Mouse (Mus musculus): ENCODE results near the gene Mrpl52. TPM values are rescaled to one million over a fixed set of nuclear protein-coding genes. Genes with fewer than 3 reads are reported as not detected.

Mrpl52 gene
- total RNA-seq, 2 experiments from 2014 or later = 151 to 166 TPM

DNA sequence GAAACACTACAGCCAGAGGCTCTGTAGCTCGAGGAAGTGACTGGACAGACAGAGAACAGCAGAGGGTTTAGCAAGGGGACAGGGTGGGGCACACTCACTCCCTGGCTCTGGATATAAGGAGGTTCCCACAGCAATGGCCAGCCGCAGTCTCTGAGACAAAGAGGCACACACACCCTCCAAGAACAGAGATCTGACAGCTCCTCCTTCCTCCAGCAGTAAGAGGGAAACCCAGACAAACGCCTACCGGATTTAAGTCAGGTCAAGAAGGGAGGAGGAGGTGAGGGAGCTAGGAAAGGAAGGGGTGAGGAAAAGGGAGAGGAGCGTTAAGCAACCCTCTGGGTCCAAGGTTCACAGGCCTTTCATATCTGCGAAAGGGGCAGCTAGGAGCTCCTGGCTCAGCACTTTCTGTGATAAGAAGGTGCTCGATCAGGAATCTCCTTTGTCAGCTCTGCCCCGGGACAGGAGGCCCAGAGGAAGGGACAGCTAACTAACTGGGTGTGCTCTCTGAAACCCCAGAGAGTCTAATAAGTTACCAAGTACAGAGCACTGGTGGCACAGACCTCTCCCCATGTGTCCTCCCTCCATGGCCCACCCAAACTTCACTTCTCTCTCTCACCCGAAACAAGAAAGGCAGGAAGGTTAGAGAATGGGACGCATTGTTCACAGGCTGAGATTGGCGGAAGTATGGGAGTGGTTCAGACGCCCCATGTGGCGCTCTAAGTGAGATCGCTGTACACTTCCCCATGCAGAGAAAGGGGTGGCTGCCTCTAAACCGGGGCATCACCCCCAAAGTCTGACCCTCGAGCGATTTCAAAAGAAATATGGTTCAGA is 16.5 kb upstream of the Mrpl52 start:
- DNase-seq (ENCODE audit: low spot score in 2 of 2) = no peak

DNA sequence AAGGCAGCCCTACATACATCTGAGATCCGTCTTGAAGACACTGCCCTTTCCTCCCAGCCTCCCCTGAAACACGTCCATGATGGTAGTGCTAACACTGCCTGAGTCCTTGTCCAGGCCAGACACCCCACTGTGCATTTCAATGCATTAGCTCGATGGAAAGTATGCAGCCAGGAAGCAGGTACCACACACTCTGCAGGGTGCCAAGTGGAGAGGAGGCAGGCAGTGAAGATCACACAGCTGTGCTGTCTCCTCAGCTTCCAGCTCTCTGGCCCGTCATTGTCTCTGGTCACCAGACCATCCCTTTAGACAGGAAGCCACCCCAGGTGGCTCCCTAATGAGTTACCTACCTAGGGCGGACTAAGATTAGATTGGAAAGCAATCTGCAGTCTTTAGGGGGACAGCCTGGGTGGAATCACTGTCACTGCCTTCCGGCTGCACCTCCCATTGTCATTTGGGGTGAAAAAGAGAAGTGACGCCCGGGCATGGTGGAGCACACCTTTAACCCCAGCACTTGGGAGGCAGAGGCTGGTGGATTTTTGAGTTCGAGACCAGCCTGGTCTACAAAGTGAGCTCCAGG is 14.6 kb upstream of the Mrpl52 start:
- DNase-seq (ENCODE audit: low spot score in 2 of 2) = no peak

DNA sequence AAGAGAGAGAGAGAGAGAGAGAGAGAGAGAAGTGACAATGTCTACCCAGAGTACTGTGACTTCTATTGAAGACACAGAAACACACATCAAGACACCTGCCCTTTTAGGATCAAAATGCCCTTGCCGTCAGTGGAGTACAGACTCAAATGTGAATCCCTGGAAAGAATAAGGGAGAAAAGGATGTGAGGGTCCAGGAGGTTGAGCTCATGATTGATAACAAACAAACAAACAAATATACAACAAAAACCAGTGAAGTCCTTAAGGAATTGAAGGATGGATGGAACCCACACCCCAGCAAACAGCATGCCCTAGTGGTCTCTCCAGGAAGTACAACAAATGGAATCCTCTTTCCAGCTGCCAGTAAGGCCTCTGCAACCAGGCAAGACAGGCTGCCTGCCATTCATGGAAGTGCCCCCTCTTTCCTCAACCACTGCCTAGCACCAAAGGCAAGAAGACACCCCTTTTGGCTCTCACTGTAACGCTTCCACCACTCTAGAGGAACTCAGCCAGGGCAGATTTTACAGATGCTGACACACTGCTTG is 14.0 kb upstream of the Mrpl52 start:
- peak in 1 of 2 experiments; percentile 60 for DNase-seq (ENCODE audit: low spot score in 2 of 2)

DNA sequence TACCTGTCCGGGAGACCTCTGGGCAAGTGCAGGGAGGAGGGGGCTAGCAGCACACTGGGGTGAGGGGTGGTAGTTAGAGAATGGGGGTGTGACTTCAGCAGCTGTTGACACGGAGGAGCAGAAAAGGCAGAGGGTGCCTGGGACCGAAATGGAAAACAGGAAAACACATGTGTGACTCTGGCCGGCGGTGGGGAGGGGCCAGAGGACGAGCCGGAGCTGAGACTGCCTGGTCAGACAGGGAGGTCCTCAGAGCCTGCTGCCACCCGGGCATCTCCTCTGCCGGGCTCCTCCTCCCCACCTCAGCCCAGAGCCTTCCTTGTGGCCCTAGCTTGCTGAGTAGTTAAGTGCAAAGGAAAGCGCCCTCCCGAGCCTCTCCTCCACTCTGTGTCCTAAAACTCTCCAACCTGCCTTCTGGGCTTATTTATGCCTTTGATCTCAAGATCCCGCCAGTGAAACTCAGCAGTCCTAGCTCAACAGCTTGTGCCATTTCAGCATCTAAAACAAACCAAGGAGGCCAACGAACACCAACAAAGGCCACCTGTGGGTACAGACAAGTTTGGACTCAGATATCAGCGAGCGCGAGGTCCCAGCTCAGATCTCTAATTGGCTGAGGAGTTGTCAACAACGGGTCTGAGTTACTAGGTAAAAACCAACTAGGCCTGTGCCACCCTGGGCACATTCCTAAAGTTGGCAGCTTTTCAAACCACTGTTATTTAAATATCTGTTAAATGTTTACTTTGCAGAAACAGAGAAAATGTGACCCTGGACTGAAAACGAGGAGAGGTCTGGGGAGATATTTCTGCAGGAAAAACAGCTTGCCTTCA is 12.6 kb upstream of the Mrpl52 start:
- peak in 1 of 2 experiments; percentile 35 for DNase-seq (ENCODE audit: low spot score in 2 of 2)

DNA sequence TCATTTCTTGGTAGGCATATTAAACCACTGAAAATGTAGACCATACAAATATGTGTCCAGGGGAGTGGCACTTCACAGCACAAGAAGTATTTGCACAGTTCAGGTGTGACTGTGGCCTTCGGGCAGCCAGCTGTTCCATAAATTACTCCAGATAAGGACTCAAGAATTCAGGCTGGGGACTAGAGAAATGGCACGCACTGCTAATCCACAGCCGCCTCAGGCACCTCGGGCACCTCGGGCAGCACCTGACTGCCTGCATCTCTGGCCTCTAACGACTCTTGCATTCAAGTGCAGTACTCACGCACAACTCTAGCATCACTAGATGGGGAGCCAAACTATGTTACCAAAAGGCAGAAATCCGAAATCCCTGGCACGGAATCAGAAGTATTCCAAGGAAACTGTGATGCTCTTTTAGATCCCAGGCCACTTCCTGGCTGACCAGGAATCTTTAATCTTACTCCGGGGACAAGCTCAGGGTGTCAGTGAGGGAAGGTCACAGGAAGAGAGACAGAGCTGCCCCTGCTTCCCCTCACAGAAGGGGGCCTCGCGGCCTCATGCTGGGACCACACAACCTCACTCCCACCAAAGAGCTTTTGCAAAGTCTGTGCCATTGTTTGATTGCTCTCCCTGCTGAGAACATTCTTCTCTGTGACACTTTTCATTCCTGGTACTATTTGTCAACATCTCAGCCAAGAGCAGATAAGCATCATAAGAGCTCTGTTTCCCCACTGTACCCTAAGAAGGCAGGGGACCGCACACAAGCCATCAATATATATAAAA is 11.3 kb upstream of the Mrpl52 start:
- no peak for DNase-seq (ENCODE audit: low spot score in 2 of 2)

DNA sequence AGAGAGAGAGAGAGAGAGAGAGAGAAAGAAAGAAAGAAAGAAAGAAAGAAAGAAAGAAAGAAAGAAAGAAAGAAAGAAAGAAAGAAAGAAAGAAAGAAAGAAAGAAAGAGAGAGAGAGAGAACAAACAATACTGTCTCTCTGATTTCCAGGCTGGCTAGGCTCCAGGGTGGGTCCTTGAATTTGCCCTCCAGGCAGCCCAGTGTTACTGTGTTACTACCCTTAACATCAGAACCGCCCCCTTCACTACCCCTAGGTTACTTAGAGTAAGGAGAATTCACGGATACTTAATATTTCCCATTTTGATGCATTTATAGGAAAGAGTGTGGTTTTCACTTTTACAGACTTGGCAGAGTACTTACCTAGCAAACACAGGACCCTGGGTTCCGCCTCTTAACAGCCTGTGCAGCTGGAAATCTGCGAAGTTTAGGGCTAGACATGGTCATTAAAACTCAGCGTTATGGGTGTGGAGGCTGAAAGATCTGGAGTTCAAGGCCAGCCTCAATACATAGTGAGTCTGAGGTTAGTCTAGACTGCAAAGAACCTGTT is 10.4 kb upstream of the Mrpl52 start:
- DNase-seq (ENCODE audit: low spot score in 2 of 2) = no peak

DNA sequence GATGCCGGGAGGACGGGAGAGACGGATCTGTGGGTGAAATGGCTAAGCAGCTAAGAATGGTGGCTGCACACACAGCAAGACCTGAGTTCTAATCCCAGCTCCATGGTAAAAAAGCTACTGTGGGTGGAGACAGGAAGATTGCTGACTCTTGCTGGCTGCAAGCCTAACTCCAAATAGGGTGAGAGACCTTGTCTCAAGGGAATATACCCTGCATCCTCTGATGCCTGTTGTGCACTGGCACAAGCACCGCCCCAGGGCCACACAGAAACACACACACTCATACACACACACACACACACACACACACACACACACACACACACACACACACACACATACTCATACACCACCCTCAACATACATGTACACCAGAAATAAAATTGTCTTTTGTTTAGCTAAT is 9.9 kb upstream of the Mrpl52 start:
- DNase-seq (ENCODE audit: low spot score in 2 of 2) = no peak

DNA sequence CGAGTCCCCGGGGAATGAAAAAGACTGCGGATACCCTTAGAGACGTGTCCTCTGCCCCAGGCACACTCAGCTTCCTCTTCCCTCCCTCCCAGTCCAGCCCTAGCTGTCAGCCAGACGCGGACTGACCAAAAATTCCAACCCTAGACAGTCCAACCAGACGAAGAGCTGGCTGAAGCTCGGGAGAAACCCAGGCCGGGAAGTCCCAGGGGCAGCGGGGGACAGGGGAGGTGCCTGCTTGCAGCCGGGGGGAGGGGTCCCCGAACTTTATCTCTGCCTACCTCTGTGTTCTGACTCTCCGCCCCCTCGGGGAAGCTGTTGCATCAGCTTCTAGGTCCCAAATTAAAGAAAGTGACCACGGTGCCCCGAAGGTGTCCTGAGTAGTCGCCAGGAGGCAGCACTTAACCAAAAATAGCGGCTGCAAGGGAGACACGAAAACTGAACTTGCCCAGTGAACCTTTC is 9.1 kb upstream of the Mrpl52 start, which contains the start of gene Slc7a7:
Gene Slc7a7, minus strand, starts transcription at position 158 of the 459 bp plus-strand sequence.
- no peak for DNase-seq (ENCODE audit: low spot score in 2 of 2)

DNA sequence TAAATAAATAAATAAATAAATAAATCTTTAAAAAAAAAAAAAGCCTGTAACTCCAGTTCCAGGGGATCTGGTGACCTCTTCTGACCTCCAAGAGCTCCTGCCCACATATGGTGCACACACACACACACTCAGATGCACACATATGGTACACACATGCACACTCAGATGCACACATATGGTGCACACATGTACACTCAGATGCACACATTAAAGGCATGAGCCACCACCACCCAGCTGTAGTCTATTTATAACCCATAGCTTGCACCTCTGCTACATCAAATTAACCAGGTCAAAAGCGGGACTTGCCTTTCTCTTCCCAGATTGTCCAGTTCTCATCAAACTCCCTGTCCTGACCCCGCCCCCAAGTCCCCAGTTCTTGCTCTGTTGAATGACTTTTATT is 5.7 kb upstream of the Mrpl52 start:
- no peak for DNase-seq (ENCODE audit: low spot score in 2 of 2)

DNA sequence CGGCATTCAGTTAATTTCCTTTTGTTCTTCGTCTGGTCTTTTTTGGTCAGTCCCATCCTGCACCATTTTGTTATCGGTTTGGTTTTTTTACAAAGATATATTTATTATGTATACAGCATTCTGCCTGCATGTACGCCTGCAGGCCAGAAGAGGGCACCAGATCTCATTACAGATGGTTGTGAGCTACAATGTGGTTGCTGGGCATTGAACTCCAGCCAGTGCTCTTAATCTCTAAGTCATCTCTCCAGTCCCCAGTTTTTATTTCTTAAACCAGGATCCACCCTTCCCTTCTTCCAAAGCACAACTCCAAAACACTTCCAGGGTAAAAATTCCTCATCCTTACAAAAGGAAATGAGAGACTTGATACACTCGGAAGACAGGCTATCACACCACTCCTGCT is 3.3 kb upstream of the Mrpl52 start:
- no peak for DNase-seq (ENCODE audit: low spot score in 2 of 2)

DNA sequence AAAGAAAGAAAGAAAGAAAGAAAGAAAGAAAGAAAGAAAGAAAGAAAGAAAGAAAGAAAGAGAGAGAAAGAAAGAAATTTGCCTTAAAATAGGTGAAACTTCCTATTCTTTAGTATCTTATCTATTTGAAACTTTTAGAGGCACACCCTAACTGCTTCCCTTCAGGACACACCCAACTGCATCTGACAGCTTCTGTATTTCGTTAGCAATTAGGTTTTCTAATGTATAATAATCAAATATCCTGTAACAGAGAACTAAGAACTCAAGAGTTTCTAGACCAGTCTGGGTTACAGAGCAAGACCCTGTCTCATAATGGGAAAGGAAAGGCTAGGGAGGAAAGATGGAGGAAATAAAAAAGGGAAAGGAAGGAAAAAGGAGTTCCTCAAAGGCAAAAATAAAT is 2.1 kb upstream of the Mrpl52 start:
- no peak for DNase-seq (ENCODE audit: low spot score in 2 of 2)

DNA sequence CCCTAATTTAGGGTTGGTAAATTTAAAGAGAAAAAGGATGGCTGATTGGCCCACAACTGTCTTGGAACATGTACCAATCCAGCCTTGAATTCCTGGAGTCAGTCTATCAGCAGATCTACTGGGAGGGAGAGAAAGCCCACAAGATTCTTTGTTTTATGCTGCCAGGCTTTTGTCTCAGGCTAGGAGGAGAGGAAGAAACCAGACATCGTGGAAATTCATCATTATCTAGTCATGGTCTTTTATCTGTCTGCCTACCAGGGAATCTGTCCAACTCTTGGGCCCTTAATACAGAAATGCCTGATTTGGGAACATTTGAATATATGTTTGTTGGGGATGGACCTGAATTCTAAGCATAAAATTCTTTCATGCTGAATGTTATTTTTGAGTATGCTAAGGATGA is 1.2 kb upstream of the Mrpl52 start:
- no peak for DNase-seq (ENCODE audit: low spot score in 2 of 2)

DNA sequence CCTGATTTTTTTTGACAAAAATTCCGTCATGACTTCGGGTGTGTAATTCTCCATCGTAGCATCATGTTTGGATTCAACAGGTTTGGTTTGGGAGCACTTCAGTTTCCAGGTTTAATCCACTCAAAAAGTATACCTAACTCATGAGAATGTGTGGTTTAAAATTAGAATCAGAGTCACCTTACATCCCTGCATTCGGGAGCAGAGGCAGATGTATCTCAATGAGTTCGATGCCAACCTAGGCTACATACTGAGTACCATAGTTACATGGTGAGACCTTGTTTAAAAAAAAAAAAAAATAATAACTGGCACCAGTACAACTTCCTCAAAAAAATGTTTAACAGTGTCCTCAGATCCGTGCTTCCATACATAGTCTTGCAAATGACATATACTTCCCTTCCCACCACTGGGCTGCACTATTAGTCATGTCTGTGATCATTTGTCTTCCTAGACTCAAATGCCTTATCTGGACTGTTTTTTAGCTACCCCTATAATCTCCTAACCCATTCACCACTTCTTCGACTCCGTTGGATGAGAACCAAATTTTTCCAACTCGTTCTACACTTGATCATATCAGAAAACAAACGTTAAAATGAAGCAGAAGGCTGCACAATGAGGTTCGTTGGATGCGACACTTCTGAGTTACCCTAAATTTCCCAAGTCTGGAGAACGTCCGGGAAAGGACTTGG is 563 bp upstream of the Mrpl52 start:
- DNase-seq (ENCODE audit: low spot score in 2 of 2) = no peak

DNA sequence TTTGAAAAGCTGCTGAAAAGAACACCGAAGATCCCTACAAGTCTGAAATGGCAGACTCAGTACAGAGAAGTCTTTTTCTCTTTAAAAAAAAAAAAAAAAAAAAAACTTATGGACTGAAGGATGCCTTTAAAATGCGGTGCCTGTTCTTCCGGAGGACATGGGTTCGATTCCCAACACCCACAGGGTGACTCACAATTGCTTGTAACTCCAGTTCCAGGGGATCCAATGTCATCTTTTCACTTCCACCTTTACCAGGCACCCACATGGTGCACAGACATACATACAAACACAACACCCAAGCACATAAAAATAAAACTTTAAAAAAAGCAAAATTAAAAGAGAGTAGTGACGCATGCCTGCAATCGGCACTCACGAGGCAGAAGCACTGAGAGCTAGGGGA is 987 bp downstream of the Mrpl52 start:
- DNase-seq (ENCODE audit: low spot score in 2 of 2) = no peak

DNA sequence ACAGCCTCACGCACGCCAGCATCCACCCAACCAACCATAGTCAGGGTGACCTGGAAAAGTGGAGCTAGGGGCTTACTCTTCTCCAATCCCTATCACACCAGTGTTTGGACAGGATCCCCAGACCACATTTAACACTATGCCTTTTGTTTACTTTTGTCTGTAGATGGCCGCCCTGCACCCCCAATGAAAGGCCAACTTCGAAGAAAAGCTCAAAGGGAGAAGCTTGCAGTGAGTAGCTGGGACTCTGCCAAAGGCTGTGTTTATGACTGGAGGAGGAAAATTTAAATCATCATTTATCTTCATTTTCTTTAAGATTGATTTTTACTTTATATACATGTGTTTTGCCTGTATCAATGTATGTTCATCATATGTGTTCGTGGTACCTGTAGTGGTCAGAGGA is 1.7 kb downstream of the Mrpl52 start:
- DNase-seq (ENCODE audit: low spot score in 2 of 2) = no peak

DNA sequence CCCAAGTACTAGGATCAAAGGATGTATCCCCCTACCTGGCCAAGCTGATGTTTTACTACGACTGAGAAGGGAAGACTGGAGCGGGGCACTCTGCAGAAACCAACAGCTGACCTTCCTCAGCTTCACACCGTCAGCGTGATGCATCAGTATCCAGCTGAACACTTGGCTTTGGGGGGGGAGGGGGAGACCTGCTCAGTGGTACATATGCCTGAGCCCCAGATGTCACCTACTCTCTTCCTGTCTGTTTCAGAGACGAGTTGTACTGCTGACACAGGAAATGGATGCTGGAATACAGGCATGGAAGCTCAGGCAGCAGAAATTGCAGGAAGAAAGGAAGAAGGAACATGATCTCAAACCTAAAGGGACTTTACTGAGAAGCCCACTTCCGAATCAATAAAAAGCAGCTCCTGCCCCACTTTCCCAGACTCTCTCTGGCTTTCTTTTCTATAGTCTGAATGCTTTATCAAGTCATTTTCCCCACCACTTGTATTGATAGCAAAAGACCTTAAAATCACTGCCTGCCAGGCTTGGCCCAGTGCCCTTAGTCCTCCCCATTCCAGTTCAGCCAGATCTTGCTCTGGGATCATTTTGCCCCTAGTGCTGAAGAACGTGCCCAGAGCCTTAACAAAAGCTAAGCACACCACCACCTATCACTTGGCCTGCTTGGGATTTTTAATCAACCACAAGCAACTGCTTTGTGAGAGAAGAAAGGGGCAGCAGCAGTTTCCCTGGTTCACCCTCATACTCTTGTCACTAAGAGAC is 2.8 kb downstream of the Mrpl52 start:
- no peak for DNase-seq (ENCODE audit: low spot score in 2 of 2)

DNA sequence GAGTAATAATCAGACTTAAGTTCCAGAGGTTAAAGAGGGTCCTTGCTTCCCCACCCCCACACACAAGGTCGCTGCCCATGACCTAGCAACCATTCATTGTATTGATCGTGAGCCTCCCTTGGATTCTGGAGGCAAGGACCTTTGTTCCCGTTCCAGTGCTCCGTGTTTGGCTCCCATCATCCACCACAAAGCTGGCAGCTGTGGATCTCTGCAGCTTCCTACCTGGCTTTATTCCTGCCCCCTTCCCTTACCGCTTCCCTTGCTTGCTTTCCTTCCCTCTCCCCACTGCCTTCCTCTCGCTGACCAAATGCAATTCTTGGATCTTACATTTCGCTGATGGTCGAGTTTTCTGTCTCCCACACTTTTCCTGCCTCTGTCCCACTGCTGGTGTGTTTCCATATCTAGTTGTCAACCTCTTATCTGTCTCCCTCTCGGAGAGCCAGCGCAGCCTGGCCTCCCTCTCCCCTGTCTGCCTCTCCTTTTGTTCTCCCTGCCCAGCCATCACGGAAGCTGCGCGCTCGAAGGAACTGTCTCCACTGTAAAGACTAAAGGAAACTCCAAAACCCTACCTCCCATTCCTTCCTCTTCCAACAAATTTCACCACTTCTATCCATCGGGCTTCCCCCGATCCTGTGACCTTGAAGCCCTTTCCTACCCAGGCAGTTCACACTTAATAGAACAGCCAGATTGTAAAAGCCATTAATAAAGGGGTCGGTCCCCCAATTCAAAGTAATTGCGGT is 3.9 kb downstream of the Mrpl52 start:
- no peak for DNase-seq (ENCODE audit: low spot score in 2 of 2)

DNA sequence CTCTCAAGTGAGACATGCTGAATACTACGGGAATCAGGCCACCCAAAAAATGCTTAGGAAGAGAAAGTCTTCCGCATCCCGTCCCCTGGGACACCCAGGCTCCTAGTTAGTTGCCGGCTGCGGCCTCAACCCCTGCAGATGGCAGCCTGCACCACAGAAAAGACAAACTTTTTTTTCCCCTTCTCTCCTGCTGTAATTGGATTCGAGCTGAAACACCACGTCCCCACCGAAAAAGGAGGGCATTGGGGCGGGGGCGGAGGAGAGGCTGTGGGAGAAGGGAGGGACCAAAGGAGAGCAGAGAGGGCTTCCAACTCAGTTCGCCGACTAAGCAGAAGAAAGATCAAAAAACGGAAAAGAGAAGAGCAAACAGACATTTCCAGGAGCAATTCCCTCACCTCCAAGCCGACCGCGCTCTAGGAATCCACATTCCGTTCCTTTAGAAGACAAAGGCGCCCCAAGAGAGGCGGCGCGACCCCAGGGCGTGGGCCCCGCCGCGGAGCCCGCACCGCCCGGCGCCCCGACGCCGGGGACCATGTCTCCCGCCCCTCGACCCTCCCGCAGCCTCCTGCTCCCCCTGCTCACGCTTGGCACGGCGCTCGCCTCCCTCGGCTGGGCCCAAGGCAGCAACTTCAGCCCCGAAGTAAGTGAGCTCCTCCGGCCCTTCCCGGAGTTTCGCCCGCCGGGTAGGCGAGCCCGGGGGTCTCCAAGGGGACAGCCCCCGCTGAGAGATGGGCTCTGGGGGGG is 4.8 kb downstream of the Mrpl52 start, which contains the start of gene Mmp14:
Gene Mmp14, plus strand, starts transcription at position 279 of the 744 bp plus-strand sequence.
- peak; percentile 56 to 80 for DNase-seq (ENCODE audit: low spot score in 2 of 2)
